Mouse (Mus musculus) testis, adult 2 months (tissue): ENCODE measurements around the gene Dedd2.

Source experiments
- CTCF ChIP-seq: fragments of 200-500 bp; IDR thresholded peaks from 2 replicates; pipeline ENCODE4 v1.5.1; 2012; ENCODE audit warnings: low read depth, mild to moderate bottlenecking, inconsistent platforms, low read length, moderate library complexity; ENCODE audit not compliant: control insufficient read depth, insufficient read depth, insufficient replicate concordance
- POLR2A ChIP-seq: fragments of 200-500 bp; IDR thresholded peaks from 2 replicates; pipeline ENCODE4 v1.6.1; 2012; ENCODE audit warnings: low read depth, mild to moderate bottlenecking, inconsistent platforms, low read length, moderate library complexity; ENCODE audit not compliant: control insufficient read depth

- no peak for TF ChIP-seq CTCF
- TF ChIP-seq POLR2A, result no peak
These were observed 68.4 kb downstream of the Dedd2 start for GRCm38 (mm10) chr7:25151916-25152556.
